Mouse (Mus musculus) G1E (cell line): ENCODE data around the gene Tbc1d16.

ENCODE experiments used
- CTCF ChIP-seq: IDR thresholded peaks from 2 replicates; pipeline ENCODE4 v1.5.1; 2012; ENCODE audit warnings: low read depth, low read length, inconsistent platforms, mixed read lengths
- POLR2AphosphoS5 ChIP-seq: IDR thresholded peaks from 2 replicates; pipeline ENCODE4 v1.6.1; 2012; ENCODE audit warnings: low read depth, low read length, inconsistent platforms; ENCODE audit not compliant: insufficient replicate concordance

- TF ChIP-seq CTCF (no peak), POLR2AphosphoS5 (no peak)
Measured at GRCm38 (mm10) chr11:119192605-119193004, 35.7 kb downstream of the Tbc1d16 start.
